Mouse (Mus musculus): Measurements from ENCODE around the gene Tmem253.

Tmem253 gene

GRCm38 (mm10) chr14:52015445-52016100 is at the start of gene Tmem253:
TSS of gene Tmem253 (plus strand) at chr14:52015658.
- ATAC-seq (ENCODE audit: low TSS enrichment) = no peak

- ATAC-seq (ENCODE audit: low TSS enrichment) = no peak
These were observed 48.1 kb upstream of the Tmem253 start for GRCm38 (mm10) chr14:51967400-51967799.

GRCm38 (mm10) chr14:51979252-51979651 is 36.2 kb upstream of the Tmem253 start:
- no peak for ATAC-seq (ENCODE audit: low TSS enrichment)

- ATAC-seq (ENCODE audit: low TSS enrichment) = no peak
These were observed 32.2 kb upstream of the Tmem253 start for GRCm38 (mm10) chr14:51983251-51983650.

GRCm38 (mm10) chr14:51983855-51984246 is 31.6 kb upstream of the Tmem253 start:
- no peak for ATAC-seq (ENCODE audit: low TSS enrichment)

GRCm38 (mm10) chr14:51984247-51985231 is 30.9 kb upstream of the Tmem253 start, which contains the start of gene Arhgef40:
TSS of gene Arhgef40 (plus strand) at chr14:51984719.
- ATAC-seq (ENCODE audit: low TSS enrichment) = peak; percentile 42

GRCm38 (mm10) chr14:51985301-51986152 is 29.9 kb upstream of the Tmem253 start:
- ATAC-seq (ENCODE audit: low TSS enrichment) = peak; percentile 77

- no peak for ATAC-seq (ENCODE audit: low TSS enrichment)
These were observed 29.3 kb upstream of the Tmem253 start for GRCm38 (mm10) chr14:51986153-51986505.

- no peak for ATAC-seq (ENCODE audit: low TSS enrichment)
These were observed 28.3 kb upstream of the Tmem253 start for GRCm38 (mm10) chr14:51987177-51987576.

GRCm38 (mm10) chr14:51988731-51989130 is 26.7 kb upstream of the Tmem253 start:
- ATAC-seq (ENCODE audit: low TSS enrichment) = no peak

GRCm38 (mm10) chr14:51989461-51989970 is 25.9 kb upstream of the Tmem253 start:
- ATAC-seq (ENCODE audit: low TSS enrichment) = no peak

- ATAC-seq (ENCODE audit: low TSS enrichment) = no peak
These were observed 21.0 kb upstream of the Tmem253 start for GRCm38 (mm10) chr14:51994453-51994852.

GRCm38 (mm10) chr14:51995219-51995871 is 20.1 kb upstream of the Tmem253 start:
- no peak for ATAC-seq (ENCODE audit: low TSS enrichment)

GRCm38 (mm10) chr14:51996231-51996841 is 19.1 kb upstream of the Tmem253 start:
- no peak for ATAC-seq (ENCODE audit: low TSS enrichment)

- no peak for ATAC-seq (ENCODE audit: low TSS enrichment)
These were observed 18.6 kb upstream of the Tmem253 start for GRCm38 (mm10) chr14:51996866-51997265.

- no peak for ATAC-seq (ENCODE audit: low TSS enrichment)
These were observed 18.0 kb upstream of the Tmem253 start for GRCm38 (mm10) chr14:51997483-51997882.

- peak; percentile 87 for ATAC-seq (ENCODE audit: low TSS enrichment)
These were observed 11.4 kb upstream of the Tmem253 start for GRCm38 (mm10) chr14:52003981-52004495.

GRCm38 (mm10) chr14:52005141-52005540 is 10.3 kb upstream of the Tmem253 start:
- ATAC-seq (ENCODE audit: low TSS enrichment) = no peak

- ATAC-seq (ENCODE audit: low TSS enrichment) = no peak
These were observed 9.8 kb upstream of the Tmem253 start for GRCm38 (mm10) chr14:52005616-52006015.

- ATAC-seq (ENCODE audit: low TSS enrichment) = no peak
These were observed 9.2 kb upstream of the Tmem253 start for GRCm38 (mm10) chr14:52006241-52006640.
